Mouse (Mus musculus) thymus, postnatal 4 days (tissue): ENCODE data around the gene Gm17402.

ENCODE experiments used
- DNase-seq: peaks from one replicate; pipeline ENCODE4 v3.0.0; 2021

Gene Gm17402

DNA sequence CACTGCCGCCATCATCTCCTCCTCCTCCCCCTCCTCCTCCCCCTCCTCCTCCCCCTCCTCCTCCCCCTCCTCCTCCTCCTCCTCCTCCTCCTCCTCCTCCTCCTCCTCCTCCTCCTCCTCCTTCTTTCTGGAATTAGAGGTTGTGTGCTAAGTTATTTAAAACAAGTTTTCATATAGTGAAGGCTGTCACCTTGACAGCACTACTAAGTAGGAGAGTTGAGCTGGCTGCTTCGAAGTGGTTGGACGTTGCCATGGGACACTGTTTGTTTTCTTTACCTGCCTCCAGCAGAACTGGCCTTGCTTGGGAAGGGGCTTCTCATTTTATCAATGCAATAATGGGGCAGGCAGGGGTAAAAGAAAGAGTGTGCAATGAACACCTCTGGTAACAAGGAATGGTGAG lies at the start of gene Gm17402:
Gene Gm17402, minus strand, starts transcription at position 101 of the 400 bp plus-strand sequence.
- DNase-seq, result no peak

DNA sequence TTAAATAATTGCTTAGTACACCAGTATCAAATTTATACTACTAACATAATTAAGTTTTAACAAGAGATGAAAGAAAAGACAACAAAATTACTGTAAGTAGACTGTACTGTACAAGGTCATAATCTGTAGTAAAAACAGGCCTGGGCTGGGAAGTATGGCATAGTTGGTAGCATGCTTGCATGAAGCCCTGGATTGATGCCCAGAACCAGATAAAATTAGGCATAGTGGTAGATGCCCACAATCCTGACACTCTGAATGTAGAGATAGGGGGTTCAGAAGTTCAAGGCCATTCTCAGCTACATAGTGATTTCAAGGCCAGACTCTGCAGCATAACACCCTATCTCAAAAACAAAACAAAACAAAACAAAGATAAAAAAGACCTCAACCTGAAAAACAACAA lies 3.3 kb upstream of the Gm17402 start:
- DNase-seq, result no peak

DNA sequence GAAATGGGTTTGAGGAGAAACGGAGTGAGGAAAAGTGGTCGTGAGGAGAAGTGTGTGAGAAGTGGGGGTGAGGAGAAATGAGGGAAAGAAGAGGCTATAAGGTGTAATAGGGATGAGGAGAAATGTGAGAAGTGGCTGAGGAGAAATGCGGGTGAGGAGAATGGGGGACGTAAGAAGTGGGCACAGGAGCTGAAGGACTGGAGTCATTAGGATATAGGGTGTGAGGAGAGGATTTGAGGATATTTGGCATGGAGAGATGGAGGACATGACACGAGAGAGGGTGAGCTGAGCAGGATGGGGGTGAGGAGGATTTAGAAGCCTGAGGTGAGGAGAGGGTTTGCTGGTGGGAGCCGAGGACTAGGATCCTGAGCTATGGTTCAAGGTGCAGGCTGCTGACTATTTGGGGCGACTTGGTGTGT lies 594 bp downstream of the Gm17402 start:
- DNase-seq, result no peak

DNA sequence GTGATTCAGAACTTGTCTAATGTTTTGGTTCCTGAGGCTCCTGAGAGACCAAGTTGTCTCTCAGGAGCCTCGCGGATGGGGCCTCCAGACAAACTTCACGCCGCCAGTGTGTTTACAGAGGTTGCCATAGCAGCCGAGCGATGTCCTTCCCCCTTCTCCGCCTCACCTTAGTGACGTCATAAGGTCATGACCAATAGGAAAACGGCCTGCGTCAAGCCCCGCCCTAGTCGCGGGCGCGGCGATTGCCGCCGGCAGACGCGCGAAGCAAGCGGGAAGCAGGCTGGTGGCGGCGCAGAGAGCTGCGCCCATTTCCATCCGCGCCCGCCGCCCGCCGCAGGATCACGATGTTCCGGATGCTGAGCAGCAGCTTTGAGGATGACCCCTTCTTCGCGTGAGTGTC lies 1.1 kb downstream of the Gm17402 start, which contains the start of gene Mlf1:
Gene Mlf1, plus strand, starts transcription at position 226 of the 400 bp plus-strand sequence.
- peak; percentile 89 for DNase-seq

DNA sequence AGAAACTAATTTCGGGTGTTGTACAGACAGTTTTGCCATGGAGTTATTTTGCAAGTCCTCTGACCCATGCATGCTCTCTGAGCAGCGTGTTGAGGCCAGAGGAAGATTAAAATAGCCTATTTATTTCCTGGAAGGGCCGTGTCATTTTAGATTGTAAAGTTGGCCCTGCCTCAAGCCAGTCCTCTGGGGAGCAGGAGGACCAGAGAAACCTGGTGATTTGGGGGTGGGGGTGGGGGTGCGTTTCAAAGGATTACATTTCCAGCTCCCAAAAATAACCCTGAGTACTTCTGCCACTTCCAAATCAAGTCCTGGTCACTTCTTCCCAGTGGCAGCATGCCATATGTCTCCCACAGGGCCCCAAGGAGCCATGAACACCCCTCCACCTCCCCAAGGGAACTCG lies 2.2 kb downstream of the Gm17402 start:
- no peak for DNase-seq

DNA sequence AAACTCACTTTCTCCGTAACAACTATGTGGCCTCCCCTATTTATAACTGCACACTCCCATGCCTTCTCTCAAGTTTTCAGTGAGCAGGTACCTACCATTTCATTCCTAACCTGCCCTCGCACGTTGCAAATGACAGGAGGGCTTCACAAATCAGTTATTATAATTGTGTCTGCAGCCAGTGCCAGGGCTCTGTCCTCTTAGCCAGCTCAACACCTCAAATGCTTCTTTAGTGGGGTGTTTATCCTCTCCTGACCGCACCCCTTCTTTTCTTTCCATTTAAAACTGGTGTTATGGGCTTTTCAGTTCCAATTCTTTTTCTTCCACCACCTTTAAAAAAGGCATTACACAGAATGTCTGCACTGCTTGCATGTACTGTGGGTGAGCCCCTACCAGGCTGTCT lies 2.8 kb downstream of the Gm17402 start:
- no peak for DNase-seq

DNA sequence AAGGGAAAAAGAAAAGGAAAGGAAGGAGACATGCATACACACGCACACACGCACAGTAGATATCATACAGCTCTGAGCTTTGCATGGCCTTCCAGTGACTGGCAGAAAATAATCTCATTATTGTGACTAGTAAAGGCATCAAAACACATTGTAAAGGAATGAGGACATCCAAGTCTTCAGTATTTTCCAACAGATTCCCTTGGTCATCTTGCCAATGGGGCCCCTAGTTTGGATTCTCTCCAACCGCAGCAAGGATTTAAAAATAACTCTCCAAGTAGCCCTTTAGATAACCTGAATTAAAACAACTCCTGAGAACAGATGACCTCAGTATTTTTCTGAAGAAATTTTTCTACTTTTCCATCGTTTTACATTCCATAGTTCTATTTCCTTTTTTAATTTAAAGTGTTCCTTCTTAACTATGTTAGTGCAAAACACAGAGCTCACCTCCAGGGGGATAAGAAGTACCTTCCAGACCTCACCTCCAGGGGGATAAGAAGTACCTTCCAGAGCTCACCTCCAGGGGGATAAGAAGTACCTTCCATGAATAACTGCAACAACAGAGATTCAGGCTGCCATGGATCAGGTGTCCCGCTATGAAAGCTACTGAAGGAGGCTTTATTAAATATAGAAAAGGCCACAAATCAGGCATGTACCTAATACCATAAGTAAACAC lies 5.4 kb downstream of the Gm17402 start:
- DNase-seq, result no peak

DNA sequence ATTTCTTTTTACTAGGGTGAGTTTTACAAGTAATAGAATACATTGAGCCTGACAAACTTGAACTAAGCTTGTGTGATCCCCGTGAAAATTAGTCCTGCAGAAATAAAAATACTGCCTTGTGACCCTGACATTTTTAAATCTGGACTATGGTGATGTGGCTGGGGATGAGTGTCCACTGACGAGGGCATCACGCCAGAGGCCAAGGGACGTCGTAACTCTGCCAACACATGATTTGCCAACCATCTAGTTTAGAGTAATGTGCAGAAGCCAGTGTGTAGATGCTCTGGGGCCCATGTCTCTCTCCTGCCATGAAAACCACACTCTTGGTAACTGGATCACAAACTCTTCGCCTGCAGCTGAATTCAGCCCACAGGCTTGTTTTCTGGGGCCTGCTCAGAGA lies 7.5 kb downstream of the Gm17402 start:
- no peak for DNase-seq

DNA sequence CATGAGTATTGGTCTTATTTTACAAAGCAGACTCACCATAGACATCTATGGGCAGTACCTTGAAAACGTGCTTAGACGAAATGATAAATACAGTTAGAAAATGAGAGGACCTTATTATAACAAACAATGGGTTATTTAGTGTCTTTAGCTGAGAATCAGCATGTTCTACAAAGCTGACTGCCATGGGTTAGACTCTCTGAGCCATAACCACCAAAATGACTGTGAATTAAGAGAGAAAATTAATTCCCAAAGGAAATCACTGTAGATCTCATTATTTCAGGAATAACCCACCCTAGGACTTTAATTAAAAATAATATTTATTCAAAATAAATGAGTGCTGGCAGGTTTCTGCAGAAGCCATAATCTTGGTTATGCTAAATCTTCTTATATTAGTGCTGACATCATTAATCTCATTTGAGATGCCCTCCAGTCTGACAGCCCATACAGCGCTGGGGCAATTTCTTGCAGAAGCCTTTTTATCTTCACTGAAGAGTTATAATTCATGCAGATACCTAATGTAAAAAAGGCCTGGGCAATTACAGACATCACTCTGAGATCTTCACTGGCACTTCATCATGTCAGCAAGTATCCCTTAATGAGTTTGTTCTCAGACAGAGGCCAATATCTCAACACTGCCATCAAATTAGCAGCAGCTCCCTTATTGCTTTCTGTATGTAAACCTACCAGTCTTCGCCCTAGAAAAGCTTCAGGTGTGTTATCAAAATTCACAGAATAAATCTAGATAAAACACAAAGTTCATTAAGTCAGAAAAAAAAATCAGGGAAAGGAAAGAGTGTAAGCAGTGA lies 8.7 kb downstream of the Gm17402 start:
- no peak for DNase-seq

DNA sequence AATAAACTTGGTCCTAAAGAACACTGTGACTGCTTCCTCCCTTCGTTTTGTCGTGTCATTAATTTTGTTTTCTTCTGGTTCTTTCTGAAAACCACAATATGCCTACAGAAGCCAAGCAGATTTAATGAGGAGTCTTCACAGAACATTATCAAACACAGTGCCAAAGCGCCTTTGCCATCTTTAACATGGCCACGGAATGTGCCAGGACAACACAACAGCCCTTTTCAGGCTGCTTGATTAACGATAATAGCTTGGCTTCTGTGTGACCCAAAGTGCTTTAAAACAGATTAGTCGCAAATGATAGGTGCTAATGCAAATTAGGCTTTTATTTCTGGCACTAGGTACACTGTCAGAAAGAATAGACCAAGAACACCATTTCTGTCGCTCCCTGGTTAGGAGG lies 16.6 kb downstream of the Gm17402 start:
- no peak for DNase-seq

DNA sequence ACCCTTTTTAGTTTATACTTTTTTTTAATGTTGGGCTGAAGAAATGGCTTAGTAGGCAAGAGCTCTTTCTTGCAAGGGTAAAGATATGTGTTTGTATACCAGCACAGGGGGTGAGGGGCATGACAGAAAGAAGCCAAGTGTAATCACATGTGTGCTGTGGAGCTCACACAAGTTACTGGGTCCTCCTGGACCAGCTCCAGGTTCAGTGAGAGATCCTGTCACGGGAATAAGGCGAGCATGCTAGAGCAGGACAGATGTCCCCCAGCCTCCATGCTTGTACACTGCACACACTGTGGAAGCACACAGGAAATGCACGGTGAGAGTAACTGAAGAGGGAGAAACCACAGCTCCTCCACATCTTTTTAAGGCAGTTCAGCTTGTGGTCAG lies 22.2 kb downstream of the Gm17402 start:
- peak; percentile 8 for DNase-seq

DNA sequence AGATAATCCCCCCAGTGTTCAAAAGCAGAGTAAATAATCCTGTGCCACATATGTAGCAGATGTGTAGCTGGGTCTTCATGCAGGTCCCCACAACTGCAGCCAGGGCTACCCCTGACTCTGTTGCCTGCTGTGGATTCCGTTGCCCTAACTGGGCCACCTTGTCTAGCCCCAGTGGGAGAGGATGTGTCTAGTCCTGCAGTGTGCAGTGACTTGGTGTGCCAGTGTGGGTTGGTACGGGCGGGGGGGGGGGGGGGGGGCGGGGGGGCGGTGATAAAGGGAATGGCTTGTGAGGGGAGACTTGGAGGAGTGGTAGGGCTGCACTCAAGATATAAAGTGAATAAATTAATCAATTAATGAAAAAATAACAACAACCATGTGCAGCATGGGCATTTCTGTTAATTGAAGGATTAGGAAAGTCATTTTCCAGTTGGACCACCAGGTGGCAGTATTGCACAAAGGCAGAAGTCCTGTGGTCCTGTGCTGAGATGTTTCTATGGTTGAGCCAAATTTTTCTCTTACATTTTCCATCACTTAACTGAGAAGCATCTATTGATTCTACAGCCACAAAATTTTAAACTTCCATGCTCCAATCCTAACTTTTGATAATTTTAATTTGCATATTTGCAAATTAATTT lies 22.7 kb downstream of the Gm17402 start:
- DNase-seq, result peak; percentile 59

DNA sequence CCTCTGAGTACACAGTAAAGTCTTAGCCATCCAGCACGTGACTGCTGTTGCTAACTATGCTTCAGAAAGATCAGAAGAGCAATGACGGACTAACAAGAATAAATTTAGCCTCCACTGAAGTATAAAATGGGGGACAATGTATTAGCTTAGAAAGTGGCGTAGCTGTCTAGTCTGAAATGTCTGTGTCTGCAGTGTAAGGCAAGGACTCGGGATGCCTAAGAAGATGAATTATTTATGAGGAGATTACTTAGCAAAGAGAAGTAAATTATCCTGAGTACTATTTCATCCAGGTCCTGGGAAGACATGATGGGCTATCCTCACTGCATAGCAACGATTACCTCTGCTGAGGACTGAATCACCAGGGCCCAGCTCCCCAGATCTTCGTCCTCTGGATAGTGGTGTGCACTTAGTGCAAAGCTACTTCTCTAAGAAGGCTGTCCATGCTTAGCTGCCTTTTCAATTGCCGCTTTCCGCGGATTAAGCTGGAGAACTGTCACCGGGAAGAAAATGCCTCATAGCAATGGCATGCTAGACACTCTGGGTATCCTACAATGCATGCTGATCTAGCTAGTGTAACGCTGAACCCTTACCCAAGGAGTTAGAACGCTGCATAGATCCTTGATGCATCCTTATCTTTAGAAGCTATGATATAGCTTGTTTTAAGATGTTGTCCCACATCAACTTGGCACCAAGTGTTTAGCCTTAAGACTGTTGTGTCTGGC lies 23.4 kb downstream of the Gm17402 start:
- DNase-seq, result no peak

DNA sequence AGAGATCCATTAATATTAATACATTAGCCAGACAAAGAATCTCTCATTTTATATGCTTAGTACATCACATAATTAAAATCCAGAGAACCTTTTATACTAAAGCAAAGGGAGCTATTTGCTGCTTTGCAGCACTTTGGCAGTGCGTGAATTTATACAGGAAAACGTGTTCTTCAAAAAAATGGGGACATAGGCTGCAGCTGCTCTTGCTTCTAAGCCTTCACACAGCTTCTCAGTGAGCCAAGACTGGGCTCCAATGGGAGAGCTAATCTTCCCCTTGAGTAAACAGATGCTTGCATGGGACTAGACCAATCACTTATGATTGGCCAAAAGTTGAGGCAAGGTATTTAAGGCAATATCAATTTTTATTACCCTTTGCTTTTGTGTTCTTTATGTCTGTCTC lies 28.3 kb downstream of the Gm17402 start:
- DNase-seq, result no peak

DNA sequence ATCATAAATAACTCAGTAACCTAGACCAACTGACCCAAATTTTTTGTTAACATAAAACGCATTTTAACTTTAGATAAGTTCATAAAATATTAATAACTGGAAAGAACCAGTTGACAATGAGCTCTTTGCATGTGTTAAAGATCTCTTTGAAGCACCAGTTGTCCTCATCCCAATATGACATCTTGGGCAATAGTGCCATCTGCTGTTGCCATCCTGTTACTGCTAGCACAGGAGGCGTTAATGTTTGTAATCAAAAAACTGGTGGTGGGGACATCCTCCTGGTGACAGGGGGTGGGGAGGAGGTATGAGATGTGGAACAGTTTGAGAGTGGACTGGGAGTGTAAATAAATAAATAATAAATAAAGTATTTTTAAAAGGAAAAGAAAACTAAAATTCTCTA lies 30.4 kb downstream of the Gm17402 start:
- peak; percentile 71 for DNase-seq

DNA sequence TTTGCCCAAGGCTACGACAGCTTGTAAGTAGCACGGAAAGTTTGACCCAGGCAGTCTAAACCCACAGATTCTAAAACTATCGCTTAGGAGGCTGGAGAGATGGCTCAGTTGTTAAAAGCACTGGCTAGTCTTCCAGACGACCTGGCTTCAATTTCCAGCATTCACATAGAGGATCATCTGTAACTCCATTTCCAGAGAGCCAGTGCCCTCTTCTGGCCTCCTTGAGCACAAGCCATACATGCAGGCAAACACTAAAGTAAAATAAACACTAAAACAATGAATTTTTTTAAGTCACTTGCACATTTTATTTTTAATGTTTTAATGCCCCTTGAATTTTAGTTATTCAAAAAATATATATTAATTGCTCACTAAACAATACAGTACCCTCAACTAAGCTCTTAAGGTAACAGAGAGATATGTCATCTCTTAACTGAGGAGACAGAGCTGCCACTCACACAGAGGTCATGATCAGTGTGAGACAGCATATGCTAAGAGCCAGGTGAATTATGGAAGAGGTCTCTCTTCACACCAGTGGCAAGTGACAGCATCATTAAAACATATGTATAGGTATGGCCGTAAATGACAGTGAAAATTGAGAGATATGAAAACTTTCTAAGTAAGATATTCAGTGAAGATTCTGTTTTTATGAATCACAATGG lies 31.8 kb downstream of the Gm17402 start:
- no peak for DNase-seq

DNA sequence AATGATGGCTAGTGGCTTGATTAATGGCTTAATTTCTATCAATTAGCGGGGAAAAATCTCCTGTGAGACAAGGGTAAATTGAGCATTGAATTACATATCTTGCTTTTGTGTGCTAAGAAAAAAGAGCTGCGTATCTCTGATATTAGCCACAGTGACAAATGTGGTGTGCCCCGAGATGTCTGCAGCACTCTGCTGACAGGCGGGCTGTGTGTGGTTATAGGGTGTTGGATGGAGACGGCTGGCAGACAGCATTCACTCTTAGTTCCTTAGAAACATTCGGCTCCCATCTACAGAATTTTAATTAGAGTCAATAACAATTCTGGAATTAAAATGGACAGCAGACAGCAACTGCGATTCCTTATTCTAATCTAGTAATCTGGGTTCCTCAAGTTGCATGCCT lies 34.0 kb downstream of the Gm17402 start:
- no peak for DNase-seq

DNA sequence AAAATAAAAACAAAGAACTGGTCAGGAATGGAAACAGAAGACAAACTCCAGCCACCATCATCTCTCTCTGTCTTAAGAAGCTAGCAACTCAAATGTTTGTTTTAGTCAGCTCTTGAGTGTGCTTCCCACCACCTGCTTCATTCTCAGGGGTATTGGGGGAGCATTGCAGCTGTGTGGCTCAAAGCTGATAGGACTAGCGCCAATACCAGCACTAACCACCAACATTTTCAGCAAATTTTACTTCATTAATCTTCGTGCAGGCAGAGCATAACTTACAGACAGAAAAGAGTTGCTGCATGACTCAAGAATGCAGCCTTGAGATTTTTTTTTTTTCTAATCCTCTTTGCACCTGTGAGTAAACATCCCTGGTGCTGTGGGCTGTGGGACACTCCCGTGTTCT lies 35.4 kb downstream of the Gm17402 start:
- no peak for DNase-seq

DNA sequence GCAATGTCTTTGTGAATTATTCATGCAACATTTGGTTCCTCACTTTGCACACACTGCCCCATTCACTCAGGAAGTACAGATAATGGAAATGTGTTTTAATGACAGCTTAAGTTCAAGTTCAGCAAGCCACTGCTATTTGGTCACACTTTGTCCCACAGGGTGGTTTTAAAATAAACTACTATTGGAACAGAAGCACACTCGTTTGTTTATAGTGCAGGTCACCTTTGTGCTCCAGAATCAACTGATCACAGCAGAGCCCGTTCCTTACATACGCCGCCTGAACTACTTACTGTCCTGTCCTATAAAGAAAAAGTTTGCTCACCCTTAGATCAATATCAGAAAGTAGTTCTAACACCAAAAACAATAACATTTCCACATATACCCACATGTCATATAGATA lies 52.5 kb downstream of the Gm17402 start:
- DNase-seq, result no peak
